ENCODE assay signal across 8 mouse cellular contexts in the genomic region with DNA sequence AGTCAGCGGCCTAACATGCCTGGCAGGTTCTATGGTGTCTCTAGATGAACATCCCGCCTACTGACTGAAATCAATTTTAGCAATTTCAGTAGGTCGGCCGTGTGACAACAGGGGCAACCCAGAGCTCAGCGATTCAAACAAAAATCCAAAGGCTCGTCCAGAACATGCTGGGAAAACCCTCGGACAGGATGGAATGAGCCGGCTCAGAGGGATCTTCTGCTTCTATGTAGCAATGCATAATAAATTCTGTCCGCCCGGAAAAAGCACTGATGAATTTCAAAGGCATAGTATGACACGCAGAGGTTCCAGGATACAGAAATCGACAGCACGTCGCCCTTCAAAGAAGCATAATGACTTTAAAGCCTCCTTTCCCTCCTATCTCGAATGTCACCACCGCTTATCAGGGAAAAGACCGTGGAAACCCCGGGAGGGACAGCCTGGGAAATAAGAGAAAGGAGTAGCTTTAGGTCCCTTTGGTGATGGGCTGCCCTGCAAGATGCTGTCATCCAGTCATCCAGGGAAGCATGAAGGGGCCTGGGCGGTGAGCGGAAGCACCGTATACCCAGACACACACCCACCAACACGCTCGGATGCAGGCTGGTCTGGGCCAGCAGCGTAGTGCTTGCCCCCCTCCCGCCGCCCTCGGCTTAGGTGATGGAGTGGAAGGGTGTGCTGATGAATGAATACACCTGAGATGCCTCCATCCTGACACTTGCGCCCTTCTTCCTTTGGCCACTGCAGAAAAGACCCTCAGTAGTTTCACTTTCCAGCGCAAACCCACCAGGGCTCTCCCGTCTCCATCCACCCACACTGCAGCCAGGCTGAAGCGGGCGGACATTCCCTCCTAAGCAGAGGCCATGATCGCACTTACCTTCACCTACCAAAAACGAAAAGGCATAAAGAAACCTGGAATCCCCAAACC. TPM values are rescaled to one million over a fixed set of nuclear protein-coding genes. Genes with fewer than 3 reads are reported as not detected.
DNase-seq lines count a peak whose midpoint lies in the region; ATAC-seq and TF ChIP-seq lines count a peak whose summit lies in the region.

No protein-coding gene starts in this region.

- H3K9me3 ChIP-seq in hindbrain, embryonic 15.5 days = no peaks in the 10 kb centered on the region
- H3K9me3 ChIP-seq in liver, embryonic 11.5 days (ENCODE audit: control insufficient read depth, low read length) = no peaks in the 10 kb centered on the region

- no peak for TF ChIP-seq POLR2A in testis, adult 2 months (IDR thresholded peaks at IDR 0.05; ENCODE audit: control insufficient read depth, low read depth, low read length)

- TF ChIP-seq CTCF in testis, adult 2 months (IDR thresholded peaks at IDR 0.05; ENCODE audit: control insufficient read depth, insufficient read depth, insufficient replicate concordance, low read depth, low read length) = no peak

- H3K9ac ChIP-seq in hindbrain, embryonic 15.5 days = peak overlapping the region; percentile 73
- peak overlapping the region; percentile 78 for H3K9ac ChIP-seq in liver, embryonic 11.5 days (ENCODE audit: low read depth, low read length)

- peak; percentile 44 for ATAC-seq in erythroblast, adult 5-6 weeks (replicated peaks; ENCODE audit: low FRiP score, poor library complexity, severe bottlenecking)
- ATAC-seq in hindbrain, embryonic 15.5 days (ENCODE audit: low FRiP score, low read depth) = peak; percentile 35
- ATAC-seq in liver, embryonic 11.5 days (replicated peaks; ENCODE audit: low FRiP score) = peak; percentile 19

- peak; percentile 32 for DNase-seq in kidney, adult 18-20 months
- DNase-seq in kidney, adult 8-10 months = no peak
- peak; percentile 32 for DNase-seq in brain, embryonic 18.5 days (ENCODE audit: low read depth, low spot score)
- DNase-seq in liver, embryonic 11.5 days (ENCODE audit: low spot score) = peak; percentile 63
- DNase-seq in naive thymus-derived CD4-positive, alpha-beta T cell, adult 2 months (ENCODE audit: low read depth) = peak; percentile 62

- H3K27ac ChIP-seq in hindbrain, embryonic 15.5 days (replicated peaks) = peak overlapping the region; percentile 90
- H3K27ac ChIP-seq in liver, embryonic 11.5 days (ENCODE audit: low read depth, low read length) = peak overlapping the region; percentile 84
- no peak overlapping the region for H3K27ac ChIP-seq in testis, adult 2 months (ENCODE audit: control insufficient read depth, insufficient read depth, low read depth, low read length)

- peak overlapping the region; percentile 78 for H3K4me2 ChIP-seq in hindbrain, embryonic 15.5 days
- peak overlapping the region; percentile 71 for H3K4me2 ChIP-seq in liver, embryonic 11.5 days

- H3K4me1 ChIP-seq in hindbrain, embryonic 15.5 days (replicated peaks) = peaks cover 28% of the 10 kb centered on the region
- H3K4me1 ChIP-seq in liver, embryonic 11.5 days (replicated peaks; ENCODE audit: control insufficient read depth, insufficient read depth, low read length) = peaks cover 29% of the 10 kb centered on the region
- H3K4me1 ChIP-seq in testis, adult 2 months (ENCODE audit: control insufficient read depth, insufficient read depth, low read length) = peaks cover 17% of the 10 kb centered on the region

- H3K4me3 ChIP-seq in hindbrain, embryonic 15.5 days = peak overlapping the region; percentile 77
- H3K4me3 ChIP-seq in liver, embryonic 11.5 days (ENCODE audit: low read depth, low read length) = peak overlapping the region; percentile 77
- peak overlapping the region; percentile 76 for H3K4me3 ChIP-seq in testis, adult 2 months (ENCODE audit: control insufficient read depth, low read depth, low read length)

- under 1% methylated on average over 34 of the region's 34 CpGs for WGBS in hindbrain, embryonic 15.5 days
- WGBS in liver, embryonic 11.5 days = 2% methylated on average over 34 of the region's 34 CpGs

- H3K36me3 ChIP-seq in hindbrain, embryonic 15.5 days = no peaks in the 10 kb centered on the region
- no peaks in the 10 kb centered on the region for H3K36me3 ChIP-seq in liver, embryonic 11.5 days (ENCODE audit: control insufficient read depth, insufficient read depth, low read length)
- no peaks in the 10 kb centered on the region for H3K36me3 ChIP-seq in testis, adult 2 months (ENCODE audit: control insufficient read depth, insufficient read depth, low read length)

- H3K27me3 ChIP-seq in hindbrain, embryonic 15.5 days = no peaks in the 10 kb centered on the region
- no peaks in the 10 kb centered on the region for H3K27me3 ChIP-seq in liver, embryonic 11.5 days (replicated peaks; ENCODE audit: control insufficient read depth, insufficient read depth, low read length)
- no peaks in the 10 kb centered on the region for H3K27me3 ChIP-seq in testis, adult 2 months (ENCODE audit: control insufficient read depth, insufficient read depth, low read length)

RNA-seq across cellular contexts. Expression of gene Sorbs1, which starts 0.8 kb away (rescaled TPM):
- 28.8 and 41.5 TPM in 2 replicates for total RNA-seq in erythroblast, adult 5-6 weeks (2015; ENCODE audit: low replicate concordance)
- total RNA-seq in erythroblast, adult 5-6 weeks (2017; ENCODE audit: low replicate concordance) = 45.9 and 46.2 TPM in 2 replicates
- polyA plus RNA-seq in hindbrain, embryonic 15.5 days (2015; fragmentation: Nextera tagmentation; extraction: Ambion mirVana) = 87.5 and 92.0 TPM in 2 replicates
- polyA plus RNA-seq in liver, embryonic 11.5 days (2014; fragmentation: Nextera tagmentation; extraction: Ambion mirVana) = 41.9 and 45.0 TPM in 2 replicates
- 12.9 and 13.0 TPM in 2 replicates for polyA plus RNA-seq in testis, adult 2 months (2012; rRNA removed)

Comparison
In these comparisons a context has a peak if more than half of its experiments do, and no peak if none do; other contexts are left out.
1. DNase-seq: peak in kidney, adult 18-20 months (single experiment), brain, embryonic 18.5 days (single experiment), liver, embryonic 11.5 days (single experiment) and naive thymus-derived CD4-positive, alpha-beta T cell, adult 2 months (single experiment); none in kidney, adult 8-10 months (0 of 2).
2. Peak in every context shown above with its lines, with median percentiles within 50 percentile points of each other: ATAC-seq and H3K4me3 ChIP-seq.